Mouse (Mus musculus): ENCODE data around the gene P3h2. TPM values are rescaled to one million over a fixed set of nuclear protein-coding genes. Genes with fewer than 3 reads are reported as not detected.

The P3h2 gene
- polyA plus RNA-seq, 1 experiment from 2014 or later: 1.0 TPM

- no peak overlapping the region for H3K9ac ChIP-seq (ENCODE audit: low read depth, low read length)
- H3K9me3 ChIP-seq (ENCODE audit: control insufficient read depth, low read length): no peaks in the 10 kb centered on the region
- WGBS: 72% methylated on average over 1 of the region's 1 CpGs
- H3K4me3 ChIP-seq (ENCODE audit: low read length): no peak overlapping the region
- no peaks in the 10 kb centered on the region for H3K27me3 ChIP-seq (replicated peaks; ENCODE audit: control insufficient read depth, insufficient read depth, low read length)
- peaks cover 8% of the 10 kb centered on the region; the same call in 1 of the 2 replicates for H3K4me1 ChIP-seq (ENCODE audit: control insufficient read depth, insufficient read depth, low read length)
- 0 out of 2 replicates have a peak overlapping the region, but pooled peaks have one; percentile 10 for H3K27ac ChIP-seq (ENCODE audit: low read length)
- no peaks in the 10 kb centered on the region for H3K36me3 ChIP-seq (ENCODE audit: control insufficient read depth, insufficient read depth, low read length)
- ATAC-seq: no peak
- H3K4me2 ChIP-seq (ENCODE audit: low read depth, low read length): no peak overlapping the region
Observed at GRCm38 (mm10) chr16:26047396-26047795, 58.2 kb downstream of the P3h2 start.

- no peak overlapping the region for H3K9ac ChIP-seq (ENCODE audit: low read depth, low read length)
- no peak overlapping the region for H3K4me3 ChIP-seq (ENCODE audit: low read length)
- no peak overlapping the region for H3K4me2 ChIP-seq (ENCODE audit: low read depth, low read length)
- no peak overlapping the region for H3K27ac ChIP-seq (ENCODE audit: low read length)
- H3K27me3 ChIP-seq (replicated peaks; ENCODE audit: control insufficient read depth, insufficient read depth, low read length): no peaks in the 10 kb centered on the region
- no peaks in the 10 kb centered on the region for H3K9me3 ChIP-seq (ENCODE audit: control insufficient read depth, low read length)
- H3K4me1 ChIP-seq (ENCODE audit: control insufficient read depth, insufficient read depth, low read length): no peaks in the 10 kb centered on the region
- ATAC-seq: no peak
- no peaks in the 10 kb centered on the region for H3K36me3 ChIP-seq (ENCODE audit: control insufficient read depth, insufficient read depth, low read length)
- 35% methylated on average over 2 of the region's 2 CpGs for WGBS
Observed at GRCm38 (mm10) chr16:26041929-26042303, 63.7 kb downstream of the P3h2 start.

- no peaks in the 10 kb centered on the region for H3K9me3 ChIP-seq (ENCODE audit: control insufficient read depth, low read length)
- H3K36me3 ChIP-seq (ENCODE audit: control insufficient read depth, insufficient read depth, low read length): no peaks in the 10 kb centered on the region
- no peaks in the 10 kb centered on the region for H3K27me3 ChIP-seq (replicated peaks; ENCODE audit: control insufficient read depth, insufficient read depth, low read length)
- H3K9ac ChIP-seq (ENCODE audit: low read depth, low read length): no peak overlapping the region
- H3K4me2 ChIP-seq (ENCODE audit: low read depth, low read length): no peak overlapping the region
- peak; percentile 31; the same call in 1 of the 2 replicates for ATAC-seq
- 0 out of 2 replicates have a peak overlapping the region, but pooled peaks have one; percentile 30 for H3K27ac ChIP-seq (ENCODE audit: low read length)
- H3K4me1 ChIP-seq (ENCODE audit: control insufficient read depth, insufficient read depth, low read length): no peaks in the 10 kb centered on the region
- no peak overlapping the region for H3K4me3 ChIP-seq (ENCODE audit: low read length)
- WGBS: 55% methylated on average over 12 of the region's 12 CpGs
Observed at GRCm38 (mm10) chr16:26041021-26041928, 64.3 kb downstream of the P3h2 start.

GRCm38 (mm10) chr16:26039320-26039719 is 66.3 kb downstream of the P3h2 start:
- WGBS: 68% methylated on average over 3 of the region's 3 CpGs
- no peaks in the 10 kb centered on the region for H3K27me3 ChIP-seq (replicated peaks; ENCODE audit: control insufficient read depth, insufficient read depth, low read length)
- no peak overlapping the region for H3K9ac ChIP-seq (ENCODE audit: low read depth, low read length)
- ATAC-seq: no peak
- H3K4me3 ChIP-seq (ENCODE audit: low read length): no peak overlapping the region
- no peak overlapping the region for H3K27ac ChIP-seq (ENCODE audit: low read length)
- no peaks in the 10 kb centered on the region for H3K9me3 ChIP-seq (ENCODE audit: control insufficient read depth, low read length)
- no peak overlapping the region for H3K4me2 ChIP-seq (ENCODE audit: low read depth, low read length)
- H3K4me1 ChIP-seq (ENCODE audit: control insufficient read depth, insufficient read depth, low read length): no peaks in the 10 kb centered on the region; the same call in 1 of the 2 replicates
- H3K36me3 ChIP-seq (ENCODE audit: control insufficient read depth, insufficient read depth, low read length): no peaks in the 10 kb centered on the region

GRCm38 (mm10) chr16:26035525-26035924 is 70.1 kb downstream of the P3h2 start:
- H3K4me1 ChIP-seq (ENCODE audit: control insufficient read depth, insufficient read depth, low read length): no peaks in the 10 kb centered on the region; the same call in 1 of the 2 replicates
- H3K36me3 ChIP-seq (ENCODE audit: control insufficient read depth, insufficient read depth, low read length): no peaks in the 10 kb centered on the region
- no peak overlapping the region for H3K4me3 ChIP-seq (ENCODE audit: low read length)
- H3K9me3 ChIP-seq (ENCODE audit: control insufficient read depth, low read length): no peaks in the 10 kb centered on the region
- H3K4me2 ChIP-seq (ENCODE audit: low read depth, low read length): no peak overlapping the region
- no peaks in the 10 kb centered on the region for H3K27me3 ChIP-seq (replicated peaks; ENCODE audit: control insufficient read depth, insufficient read depth, low read length)
- ATAC-seq: peak; percentile 72
- WGBS: 39% methylated on average over 3 of the region's 3 CpGs
- H3K9ac ChIP-seq (ENCODE audit: low read depth, low read length): no peak overlapping the region
- H3K27ac ChIP-seq (ENCODE audit: low read length): peak overlapping the region; percentile 33

- H3K4me2 ChIP-seq (ENCODE audit: low read depth, low read length): no peak overlapping the region
- no peaks in the 10 kb centered on the region; the same call in 1 of the 2 replicates for H3K4me1 ChIP-seq (ENCODE audit: control insufficient read depth, insufficient read depth, low read length)
- WGBS: 44% methylated on average over 5 of the region's 5 CpGs
Observed at GRCm38 (mm10) chr16:26035079-26035478, 70.5 kb downstream of the P3h2 start.

GRCm38 (mm10) chr16:26029424-26030012 is 76.1 kb downstream of the P3h2 start:
- H3K9ac ChIP-seq (ENCODE audit: low read depth, low read length): no peak overlapping the region
- no peak overlapping the region for H3K4me2 ChIP-seq (ENCODE audit: low read depth, low read length)
- no peak overlapping the region for H3K4me3 ChIP-seq (ENCODE audit: low read length)
- H3K27ac ChIP-seq (ENCODE audit: low read length): no peak overlapping the region
- no peaks in the 10 kb centered on the region for H3K36me3 ChIP-seq (ENCODE audit: control insufficient read depth, insufficient read depth, low read length)
- no peak for ATAC-seq
- H3K9me3 ChIP-seq (ENCODE audit: control insufficient read depth, low read length): no peaks in the 10 kb centered on the region
- H3K27me3 ChIP-seq (replicated peaks; ENCODE audit: control insufficient read depth, insufficient read depth, low read length): no peaks in the 10 kb centered on the region
- 0 out of 2 replicates have a peak, but pooled peaks cover 3% of the 10 kb centered on the region for H3K4me1 ChIP-seq (ENCODE audit: control insufficient read depth, insufficient read depth, low read length)
- WGBS: 47% methylated on average over 2 of the region's 2 CpGs

More at GRCm38 (mm10) chr16:26035079-26035478, 70.5 kb downstream of the P3h2 start:
- H3K27me3 ChIP-seq (replicated peaks; ENCODE audit: control insufficient read depth, insufficient read depth, low read length): no peaks in the 10 kb centered on the region
- H3K9me3 ChIP-seq (ENCODE audit: control insufficient read depth, low read length): no peaks in the 10 kb centered on the region
- H3K36me3 ChIP-seq (ENCODE audit: control insufficient read depth, insufficient read depth, low read length): no peaks in the 10 kb centered on the region
- peak; percentile 28; the same call in 1 of the 2 replicates for ATAC-seq
- H3K27ac ChIP-seq (ENCODE audit: low read length): peak overlapping the region; percentile 79
- no peak overlapping the region for H3K4me3 ChIP-seq (ENCODE audit: low read length)
- H3K9ac ChIP-seq (ENCODE audit: low read depth, low read length): no peak overlapping the region

GRCm38 (mm10) chr16:26026416-26026815 is 79.2 kb downstream of the P3h2 start:
- Histone ChIP-seq H3K4me2 (ENCODE audit: low read depth, low read length) (no peak overlapping the region), H3K27me3 (replicated peaks; ENCODE audit: control insufficient read depth, insufficient read depth, low read length) (no peaks in the 10 kb centered on the region), H3K27ac (ENCODE audit: low read length) (no peak overlapping the region), H3K36me3 (ENCODE audit: control insufficient read depth, insufficient read depth, low read length) (no peaks in the 10 kb centered on the region), H3K4me1 (ENCODE audit: control insufficient read depth, insufficient read depth, low read length) (0 out of 2 replicates have a peak, but pooled peaks cover 3% of the 10 kb centered on the region), H3K4me3 (ENCODE audit: low read length) (no peak overlapping the region), H3K9me3 (ENCODE audit: control insufficient read depth, low read length) (no peaks in the 10 kb centered on the region), H3K9ac (ENCODE audit: low read depth, low read length) (no peak overlapping the region)
- ATAC-seq: no peak
- WGBS: 64% methylated on average over 3 of the region's 3 CpGs

GRCm38 (mm10) chr16:26024543-26024942 is 81.0 kb downstream of the P3h2 start:
- H3K27ac ChIP-seq (ENCODE audit: low read length): no peak overlapping the region
- H3K9me3 ChIP-seq (ENCODE audit: control insufficient read depth, low read length): no peaks in the 10 kb centered on the region
- H3K27me3 ChIP-seq (replicated peaks; ENCODE audit: control insufficient read depth, insufficient read depth, low read length): no peaks in the 10 kb centered on the region
- ATAC-seq: no peak
- 68% methylated on average over 5 of the region's 5 CpGs for WGBS
- H3K9ac ChIP-seq (ENCODE audit: low read depth, low read length): no peak overlapping the region
- no peaks in the 10 kb centered on the region for H3K36me3 ChIP-seq (ENCODE audit: control insufficient read depth, insufficient read depth, low read length)
- no peak overlapping the region for H3K4me3 ChIP-seq (ENCODE audit: low read length)
- 0 out of 2 replicates have a peak, but pooled peaks cover 3% of the 10 kb centered on the region for H3K4me1 ChIP-seq (ENCODE audit: control insufficient read depth, insufficient read depth, low read length)
- no peak overlapping the region for H3K4me2 ChIP-seq (ENCODE audit: low read depth, low read length)

All from intestine, embryonic 16.5 days (tissue).